Mouse (Mus musculus): Measurements from ENCODE around the gene Ifi27.
"Not testable (repeated sequence)": the region's sequence is repeated elsewhere in the genome, so short reads cannot be mapped to it uniquely, and the experiment has no call there.

Gene Ifi27

DNA sequence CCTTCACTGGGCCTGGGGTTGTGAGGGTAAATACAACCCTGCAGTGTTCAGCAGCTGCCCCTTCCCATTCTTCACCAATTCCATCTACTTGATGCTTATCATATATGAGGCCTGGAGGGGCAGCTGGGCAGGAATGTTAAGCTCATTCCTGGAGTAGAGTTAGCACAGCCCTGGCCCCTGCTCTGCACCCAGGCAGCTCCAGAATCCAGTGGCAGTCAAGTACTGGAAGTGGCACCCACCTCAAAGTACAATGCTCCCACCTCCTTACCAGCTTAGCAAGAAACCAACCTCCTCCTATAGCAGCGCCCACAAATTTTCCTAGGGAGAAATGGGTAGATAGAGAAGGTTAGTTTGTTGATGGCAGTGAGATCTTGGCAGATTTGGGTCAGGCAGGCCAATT, 22.7 kb downstream of the Ifi27 start:
- DNase-seq (ENCODE audit: low spot score): not testable (repeated sequence)

DNA sequence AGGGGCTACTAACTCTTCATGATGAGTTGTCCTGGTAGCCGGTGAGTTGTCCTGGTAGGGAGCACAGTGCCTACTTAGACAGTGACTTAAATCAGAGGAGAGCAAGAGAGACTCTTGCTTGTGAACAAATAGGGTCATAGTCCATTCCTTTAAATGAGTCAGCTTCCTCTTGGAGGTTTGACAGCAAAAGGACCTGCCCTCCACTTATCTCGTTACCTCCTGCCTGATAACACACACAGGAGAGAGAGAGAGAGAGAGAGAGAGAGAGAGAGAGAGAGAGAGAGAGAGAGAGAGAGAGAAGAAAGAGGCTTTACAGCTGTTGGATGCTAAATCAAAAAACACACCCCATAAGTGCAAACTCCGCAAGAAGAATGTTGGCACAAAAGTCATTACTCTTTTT, 23.1 kb downstream of the Ifi27 start, which contains the start of gene Ifi27l2b:
Gene Ifi27l2b (minus strand): TSS at position 84 of the 400 bp plus-strand sequence.
- DNase-seq (ENCODE audit: low spot score): no peak

DNA sequence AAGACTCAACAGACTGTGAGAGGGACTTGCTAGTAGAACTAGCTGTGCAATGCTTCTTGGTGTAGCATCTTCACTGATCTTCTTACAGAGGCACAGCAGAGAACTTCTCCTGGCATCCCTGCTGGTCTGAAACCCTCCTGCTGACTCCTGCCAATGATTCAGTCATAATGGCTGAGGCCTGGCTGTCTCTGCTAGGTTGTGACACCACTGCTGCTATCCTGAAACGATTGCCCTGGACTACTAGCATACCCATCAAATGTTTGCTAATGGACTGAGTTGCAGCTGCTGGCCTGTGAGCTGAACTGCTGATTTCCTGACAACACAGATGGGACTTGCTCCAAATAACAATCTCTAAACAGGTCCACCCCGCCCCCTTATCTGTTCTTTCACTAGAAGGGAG, 40.5 kb downstream of the Ifi27 start:
- no peak for DNase-seq (ENCODE audit: low spot score)

DNA sequence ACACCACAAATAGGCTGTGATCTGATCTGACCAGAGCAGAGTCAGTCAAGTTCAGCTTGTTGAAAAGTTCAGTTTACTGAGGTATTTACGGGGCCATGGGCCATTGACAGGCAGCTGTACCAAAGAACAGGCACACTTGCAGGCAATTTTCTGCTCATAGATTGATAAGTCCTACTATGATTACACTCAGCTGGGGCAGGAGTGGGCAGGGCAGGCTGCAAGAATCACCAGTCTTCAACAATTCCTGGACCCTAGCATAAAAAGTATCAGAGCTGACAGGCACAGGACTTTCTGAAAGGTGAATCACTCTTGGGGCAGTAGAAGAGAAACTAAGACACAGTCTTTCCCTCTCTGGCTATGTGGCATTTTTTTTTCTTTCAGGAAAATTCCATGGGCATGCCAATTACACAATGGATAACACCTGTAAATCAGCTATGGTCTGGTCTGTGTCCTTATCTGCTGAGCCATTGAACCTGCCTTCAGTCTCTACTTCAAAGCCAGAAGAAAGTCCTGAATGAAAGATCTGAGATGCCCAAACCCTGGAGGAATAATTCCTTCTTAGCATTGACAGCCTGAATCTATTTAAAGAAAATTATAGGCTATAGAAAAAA, 42.9 kb downstream of the Ifi27 start:
- no peak for DNase-seq (ENCODE audit: low spot score)

DNA sequence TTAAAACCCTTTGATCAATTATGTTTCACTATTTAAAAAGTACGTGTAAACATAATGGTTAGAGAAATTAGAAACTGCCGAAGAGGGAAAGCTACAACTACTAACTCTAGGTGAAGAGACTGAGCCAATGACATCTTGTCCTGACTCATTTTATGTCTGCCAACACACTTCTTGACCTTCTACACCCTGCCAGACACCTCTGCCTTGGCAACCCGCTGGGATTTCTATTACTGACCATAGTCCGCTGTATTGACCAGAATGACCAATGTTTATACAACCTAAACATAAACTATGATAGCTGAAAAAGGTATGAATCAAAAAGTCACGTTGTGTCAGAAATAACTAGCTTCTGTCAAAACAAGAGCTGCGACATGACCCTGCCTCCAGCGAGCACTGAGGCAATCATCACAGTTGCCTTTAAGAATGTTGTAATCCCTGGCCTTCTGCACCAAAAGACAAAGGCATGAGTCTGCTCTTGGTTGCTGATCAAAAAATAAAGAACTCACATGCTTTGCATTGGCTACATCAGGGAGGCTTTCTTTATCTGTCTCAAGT, 43.5 kb downstream of the Ifi27 start:
- DNase-seq (ENCODE audit: low spot score): no peak

DNA sequence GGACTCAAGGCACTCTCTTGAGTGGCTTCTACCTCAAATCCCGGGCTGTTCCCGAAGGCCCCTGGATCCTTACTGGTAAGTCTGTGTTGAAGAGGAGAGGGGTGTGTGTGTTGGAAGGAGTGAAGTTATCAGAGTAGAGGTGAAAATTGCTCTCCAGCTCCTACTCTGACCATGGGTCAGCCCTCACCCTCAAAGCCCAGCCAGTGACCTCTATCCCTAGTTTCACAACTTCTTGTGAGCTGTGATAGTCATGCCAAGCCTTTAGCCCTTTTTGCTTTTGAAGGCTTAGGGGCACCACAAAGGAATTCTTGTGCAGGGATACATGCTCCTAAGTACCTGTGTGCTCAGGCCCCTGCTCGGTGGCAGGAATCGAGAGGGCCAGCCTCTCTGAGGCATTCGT, 47.7 kb downstream of the Ifi27 start:
- no peak for DNase-seq (ENCODE audit: low spot score)

DNA sequence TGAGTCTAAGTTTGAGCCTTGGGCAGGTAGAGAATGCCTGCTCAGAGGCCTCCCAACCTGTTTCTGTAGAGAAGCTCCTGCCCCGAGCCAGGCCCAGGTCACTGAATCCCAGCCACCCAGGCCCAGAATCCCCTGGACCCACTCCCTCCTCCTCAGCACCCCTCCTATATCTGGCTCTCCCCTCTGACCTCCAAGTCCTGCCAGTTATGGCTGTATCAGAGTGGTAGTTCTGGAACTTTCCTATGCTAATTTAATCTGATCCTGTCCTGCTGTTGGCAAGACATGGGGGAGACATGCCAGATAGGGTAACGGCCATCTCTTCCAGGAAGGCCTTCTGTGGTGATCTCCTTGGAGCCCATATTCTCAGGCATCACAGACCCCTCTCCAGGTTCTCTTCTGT, 48.8 kb downstream of the Ifi27 start:
- DNase-seq (ENCODE audit: low spot score): no peak

DNA sequence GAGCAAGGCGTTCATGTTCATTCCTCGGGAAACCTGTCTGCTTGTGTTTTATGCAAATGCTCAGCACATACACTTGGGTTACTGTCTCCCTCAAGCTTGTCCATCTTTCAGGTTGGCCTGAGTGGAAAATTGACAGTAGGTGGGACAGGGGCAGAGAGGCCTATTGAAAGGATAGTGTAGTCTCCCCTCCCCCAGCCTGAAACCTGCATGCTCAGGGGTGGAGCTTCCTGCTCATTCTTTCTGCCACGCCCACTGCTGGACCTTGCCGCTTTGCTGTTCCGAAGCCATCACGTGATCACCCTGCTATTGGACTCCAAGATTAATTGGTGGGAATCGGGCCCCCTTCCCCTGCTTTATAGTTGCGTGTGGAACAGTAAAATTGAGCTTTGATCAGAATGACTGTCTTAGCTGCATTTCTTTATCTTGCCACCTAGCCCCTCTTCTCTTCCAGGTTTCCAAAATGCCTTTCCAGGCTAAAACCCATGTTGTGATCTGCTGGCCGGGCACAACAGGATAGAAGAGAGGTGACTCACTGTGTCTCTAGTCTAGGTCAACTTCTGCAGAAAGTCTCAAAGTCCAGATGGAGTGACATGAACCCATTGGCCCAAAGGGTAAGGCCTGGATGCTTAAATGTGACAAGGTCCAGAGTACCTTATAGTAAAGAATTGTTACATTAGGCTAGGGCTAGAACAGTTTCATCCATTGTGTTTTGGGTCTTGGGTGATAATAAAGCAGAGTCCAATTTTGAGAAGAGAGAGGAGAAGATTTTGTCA, 50.4 kb downstream of the Ifi27 start:
- DNase-seq (ENCODE audit: low spot score): not testable (repeated sequence)

DNA sequence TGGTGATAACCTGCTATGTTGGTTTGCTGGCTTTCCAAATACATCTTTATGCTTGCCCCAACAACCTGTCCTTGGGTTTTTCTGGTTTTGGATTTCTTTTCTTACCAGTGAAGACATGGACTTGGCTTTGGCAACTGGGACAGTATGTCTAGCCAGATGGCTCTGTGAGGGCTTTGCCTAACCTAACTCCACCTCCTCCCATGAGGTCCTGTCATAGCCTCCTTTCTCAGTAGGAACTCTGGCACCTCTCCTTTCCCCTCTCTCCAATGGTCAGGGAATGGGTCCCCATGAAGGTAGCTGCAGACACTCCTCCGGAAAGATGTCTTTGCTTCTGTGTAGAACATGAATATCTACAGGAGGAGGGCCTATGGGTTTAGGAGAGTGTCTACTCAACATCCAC, 52.7 kb downstream of the Ifi27 start:
- DNase-seq (ENCODE audit: low spot score): no peak

DNA sequence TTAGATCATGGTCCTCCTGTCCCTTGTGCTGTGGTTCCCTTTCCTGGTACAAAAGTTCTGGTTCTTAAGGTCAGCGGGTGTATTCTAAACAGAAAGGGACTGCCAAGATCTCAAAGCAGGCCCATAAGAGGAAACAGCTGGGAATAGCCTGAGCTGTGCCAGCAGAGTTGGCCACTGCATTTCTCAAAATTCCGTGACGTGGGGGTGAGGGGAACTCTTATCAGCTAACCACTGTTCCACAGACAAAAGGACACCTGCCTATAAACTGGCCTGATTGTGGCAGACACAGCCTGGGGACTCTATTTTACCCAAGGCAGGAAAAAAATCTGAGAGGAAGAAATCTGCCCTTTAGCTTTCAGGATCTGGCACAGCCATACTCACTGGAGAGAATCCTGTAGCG, 53.3 kb downstream of the Ifi27 start:
- DNase-seq (ENCODE audit: low spot score): no peak

DNA sequence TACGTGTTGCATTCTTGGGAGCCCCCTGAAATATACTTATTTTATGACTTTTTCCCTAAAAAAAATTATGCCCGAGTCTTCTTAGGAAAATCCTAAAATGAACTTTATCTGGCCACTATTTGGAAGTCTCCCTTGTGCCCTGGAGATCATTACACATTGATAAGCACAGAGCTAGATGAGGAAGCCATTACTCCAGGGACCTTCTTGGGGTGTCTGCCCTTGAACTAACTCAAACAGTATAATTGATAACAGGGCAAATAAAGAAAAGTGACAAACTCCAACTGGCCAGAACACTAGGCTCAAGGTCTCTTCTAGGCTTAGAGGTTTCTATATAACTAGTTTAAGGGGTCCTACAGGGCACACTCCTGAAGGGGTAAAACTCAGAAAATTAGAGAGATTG, 53.7 kb downstream of the Ifi27 start:
- DNase-seq (ENCODE audit: low spot score): no peak

Data from urinary bladder, postnatal 10 days (tissue).